Mouse (Mus musculus) liver, adult 2 months (tissue): ENCODE results near the gene Ergic1. TPM values are rescaled to one million over a fixed set of nuclear protein-coding genes. Genes with fewer than 3 reads are reported as not detected.

Source experiments
- DNase-seq: peaks from one replicate; pipeline ENCODE4 v3.0.0-alpha.2; 2011; ENCODE audit warnings: low read depth, low spot score; ENCODE audit errors: extremely low read depth
- H3K27ac ChIP-seq: fragments of 200-500 bp; replicated peaks from 2 replicates; pipeline ENCODE4 v1.5.1; 2012; ENCODE audit warnings: low read depth, mild to moderate bottlenecking, control low read depth, inconsistent platforms, low read length; ENCODE audit not compliant: insufficient read depth
- H3K27me3 ChIP-seq: fragments of 200-500 bp; 2 replicates; pipeline ENCODE4 v1.6.1; 2012; ENCODE audit warnings: mild to moderate bottlenecking, moderate library complexity, low read length, inconsistent platforms; ENCODE audit not compliant: control insufficient read depth, insufficient read depth
- H3K36me3 ChIP-seq: fragments of 200-500 bp; 2 replicates; pipeline ENCODE4 v1.6.1; 2012; ENCODE audit warnings: low read length, inconsistent platforms; ENCODE audit not compliant: control insufficient read depth, insufficient read depth
- H3K4me1 ChIP-seq: fragments of 200-500 bp; 2 replicates; pipeline ENCODE4 v1.6.1; 2011; ENCODE audit warnings: low read length; ENCODE audit not compliant: control insufficient read depth, insufficient read depth
- H3K4me3 ChIP-seq: fragments of 200-500 bp; 2 replicates; pipeline ENCODE4 v1.5.1; 2011; ENCODE audit warnings: low read depth, mild to moderate bottlenecking, control low read depth, low read length, moderate library complexity; ENCODE audit not compliant: insufficient read depth
- H3K79me2 ChIP-seq: fragments of 200-500 bp; 2 replicates; pipeline ENCODE4 v1.6.1; 2012; ENCODE audit warnings: inconsistent platforms, mild to moderate bottlenecking, low read length, moderate library complexity; ENCODE audit not compliant: control insufficient read depth, insufficient read depth
- H3K9ac ChIP-seq: fragments of 200-500 bp; 2 replicates; pipeline ENCODE4 v1.6.1; 2012; ENCODE audit warnings: low read depth, mild to moderate bottlenecking, control low read depth, inconsistent platforms, low read length
- CTCF ChIP-seq: fragments of 200-500 bp; IDR thresholded peaks from 2 replicates; pipeline ENCODE4 v1.5.1; 2011; ENCODE audit warnings: low read depth, low read length, control low read depth
- POLR2A ChIP-seq: fragments of 200-500 bp; IDR thresholded peaks from 2 replicates; pipeline ENCODE4 v1.6.1; 2011; ENCODE audit warnings: low read length, control low read depth; ENCODE audit not compliant: insufficient read depth; ENCODE audit errors: extremely low read depth
- WGBS: fragments of 180-500 bp; shearing (Covaris S2); methylation state at CpG from one replicate; pipeline ENCODE4 v1.1.7; 2018; 5-methylcytosine and 5-hydroxymethylcytosine counted together
- polyA plus RNA-seq: library from polyadenylated mRNA; depleted of rRNA; stranded (reverse); fragments of >200 nt; gene quantifications from 2 replicates; pipeline ENCODE4 v1.2.3, GENCODE M21; 2012
- total RNA-seq: library from RNA; depleted of rRNA; stranded (reverse); fragments of >200 nt; gene quantifications from 2 replicates; pipeline ENCODE4 v1.2.3, GENCODE M21; 2014

Gene Ergic1
- total and polyA plus RNA-seq, 2 experiments: 30.7 to 93.3 TPM

GRCm38 (mm10) chr17:26544319-26544963 is 16.8 kb upstream of the Ergic1 start:
- Histone ChIP-seq H3K27me3 (no peaks in the 10 kb centered on the region), H3K4me3 (no peak overlapping the region), H3K36me3 (no peaks in the 10 kb centered on the region), H3K27ac (no peak overlapping the region), H3K9ac (no peak overlapping the region), H3K79me2 (no peaks in the 10 kb centered on the region), H3K4me1 (0 out of 2 replicates have a peak, but pooled peaks cover 4% of the 10 kb centered on the region)
- TF ChIP-seq POLR2A: no peak
- TF ChIP-seq CTCF: no peak
- DNase-seq: no peak
- WGBS: 81% methylated on average over 8 of the region's 8 CpGs

GRCm38 (mm10) chr17:26547771-26548170 is 13.5 kb upstream of the Ergic1 start:
- Histone ChIP-seq H3K4me1 (0 out of 2 replicates have a peak, but pooled peaks cover 4% of the 10 kb centered on the region), H3K9ac (no peak overlapping the region), H3K27me3 (no peaks in the 10 kb centered on the region), H3K36me3 (no peaks in the 10 kb centered on the region), H3K27ac (no peak overlapping the region), H3K79me2 (no peaks in the 10 kb centered on the region), H3K4me3 (no peak overlapping the region)
- no peak for DNase-seq
- TF ChIP-seq POLR2A: no peak
- TF ChIP-seq CTCF: no peak
- 56% methylated on average over 7 of the region's 7 CpGs for WGBS

GRCm38 (mm10) chr17:26548566-26548965 is 12.7 kb upstream of the Ergic1 start:
- TF ChIP-seq POLR2A (no peak), CTCF (no peak)
- Histone ChIP-seq H3K4me1 (0 out of 2 replicates have a peak, but pooled peaks cover 4% of the 10 kb centered on the region), H3K79me2 (no peaks in the 10 kb centered on the region), H3K27ac (no peak overlapping the region), H3K27me3 (no peaks in the 10 kb centered on the region), H3K4me3 (no peak overlapping the region), H3K36me3 (no peaks in the 10 kb centered on the region), H3K9ac (no peak overlapping the region)
- no peak for DNase-seq
- 19% methylated on average over 4 of the region's 5 CpGs for WGBS

- H3K27me3 ChIP-seq: no peaks in the 10 kb centered on the region
- 39% methylated on average over 12 of the region's 12 CpGs for WGBS
- DNase-seq: no peak
- no peaks in the 10 kb centered on the region for H3K36me3 ChIP-seq
- TF ChIP-seq CTCF: no peak
- H3K27ac ChIP-seq: no peak overlapping the region
- H3K4me3 ChIP-seq: no peak overlapping the region
- H3K4me1 ChIP-seq: 0 out of 2 replicates have a peak, but pooled peaks cover 4% of the 10 kb centered on the region
- no peak overlapping the region for H3K9ac ChIP-seq
- no peaks in the 10 kb centered on the region for H3K79me2 ChIP-seq
These were observed 12.0 kb upstream of the Ergic1 start for GRCm38 (mm10) chr17:26549148-26549809.

- WGBS: 92% methylated on average over 6 of the region's 6 CpGs
- H3K27me3 ChIP-seq: no peaks in the 10 kb centered on the region
These were observed 10.2 kb upstream of the Ergic1 start for GRCm38 (mm10) chr17:26551104-26551503.

GRCm38 (mm10) chr17:26553033-26553432 is 8.3 kb upstream of the Ergic1 start:
- Histone ChIP-seq H3K27me3 (no peaks in the 10 kb centered on the region), H3K79me2 (no peaks in the 10 kb centered on the region), H3K27ac (no peak overlapping the region), H3K4me3 (no peak overlapping the region), H3K9ac (no peak overlapping the region), H3K4me1 (0 out of 2 replicates have a peak, but pooled peaks cover 2% of the 10 kb centered on the region), H3K36me3 (no peaks in the 10 kb centered on the region)
- DNase-seq: no peak
- TF ChIP-seq CTCF (no peak), POLR2A (no peak)
- WGBS: 78% methylated on average over 3 of the region's 3 CpGs

More at GRCm38 (mm10) chr17:26551104-26551503, 10.2 kb upstream of the Ergic1 start:
- no peak for TF ChIP-seq CTCF
- no peak for TF ChIP-seq POLR2A
- Histone ChIP-seq H3K4me3 (no peak overlapping the region), H3K79me2 (no peaks in the 10 kb centered on the region), H3K36me3 (no peaks in the 10 kb centered on the region), H3K9ac (no peak overlapping the region), H3K4me1 (0 out of 2 replicates have a peak, but pooled peaks cover 4% of the 10 kb centered on the region), H3K27ac (no peak overlapping the region)
- DNase-seq: no peak
